Mouse (Mus musculus) bone marrow macrophage, adult 2 months (primary cell): Measurements from ENCODE around the gene Lgr4.

Source experiments
- CTCF ChIP-seq: IDR thresholded peaks from 2 replicates; pipeline ENCODE4 v1.5.1; 2012; ENCODE audit warnings: low read depth, mild to moderate bottlenecking, low read length, moderate library complexity
- POLR2A ChIP-seq: IDR thresholded peaks from 2 replicates; pipeline ENCODE4 v1.6.1; 2012; ENCODE audit warnings: mild to moderate bottlenecking, low read depth, low read length, borderline replicate concordance

DNA sequence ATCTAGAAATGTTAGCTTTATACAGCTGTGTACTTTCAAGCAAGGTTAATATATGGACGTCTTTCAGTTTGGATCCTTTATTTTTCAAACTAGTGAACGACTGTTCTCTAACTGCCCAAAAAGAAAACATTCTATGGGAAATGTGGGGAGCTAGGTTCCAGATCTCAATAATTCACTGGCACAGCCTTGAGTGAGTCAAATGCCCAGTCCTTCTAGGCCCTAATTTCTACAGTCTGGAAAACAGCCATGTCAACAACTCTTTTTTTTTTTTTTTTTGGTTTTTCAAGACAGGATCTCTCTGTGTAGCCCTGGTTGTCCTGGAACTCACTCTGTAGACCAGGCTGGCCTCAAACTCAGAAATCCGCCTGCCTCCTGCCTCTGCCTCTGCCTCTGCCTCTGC is 4.9 kb downstream of the Lgr4 start:
- TF ChIP-seq CTCF (no peak), POLR2A (no peak)
